Mouse (Mus musculus) spleen, adult 2 months (tissue): ENCODE measurements at regions not wholly inside any gene's neighbourhood (a gene's known extent, or its start where the extent isn't known, plus 50 kb on each side); places are given as distances from the start of the nearest gene placed in this dataset.

Experiments used
- CTCF ChIP-seq: fragments of 200-500 bp; IDR thresholded peaks from 2 replicates; pipeline ENCODE4 v1.5.1; 2011; ENCODE audit warnings: mild to moderate bottlenecking, inconsistent platforms; ENCODE audit not compliant: insufficient read depth, insufficient read length, insufficient replicate concordance; ENCODE audit errors: extremely low read depth
- POLR2A ChIP-seq: fragments of 200-500 bp; IDR thresholded peaks from 2 replicates; pipeline ENCODE4 v1.6.1; 2011; ENCODE audit warnings: low read depth, low read length, inconsistent platforms

DNA sequence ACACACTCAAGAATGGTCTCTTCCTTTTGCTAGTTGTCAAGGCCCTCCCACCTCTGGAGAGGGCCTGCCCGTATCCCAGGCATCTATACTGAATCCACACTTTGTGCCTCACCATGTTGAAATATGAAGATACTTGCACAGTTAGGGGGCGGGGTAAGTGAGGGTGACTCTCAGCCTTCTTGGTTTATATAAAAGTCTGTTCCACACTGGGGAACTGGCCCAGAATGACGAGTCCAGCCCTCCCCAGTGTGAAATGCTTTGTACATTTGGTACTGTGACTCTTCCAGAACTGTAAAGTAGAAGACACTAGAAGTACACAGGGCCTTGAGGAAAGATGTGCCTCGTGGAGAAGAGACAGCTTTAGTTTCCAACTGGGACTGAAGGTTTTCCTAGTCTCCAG is 166.8 kb downstream of the Tshz3 start:
- no peak for TF ChIP-seq CTCF
- no peak for TF ChIP-seq POLR2A
